Mouse (Mus musculus) brain, embryonic 14.5 days (tissue): Measurements from ENCODE around the gene Midn. TPM values are rescaled to one million over a fixed set of nuclear protein-coding genes. Genes with fewer than 3 reads are reported as not detected.

Source experiments
- DNase-seq: peaks from one replicate; pipeline ENCODE4 v3.0.0-alpha.2; 2011; ENCODE audit warnings: low read depth
- CTCF ChIP-seq: fragments of 200-500 bp; IDR thresholded peaks from 2 replicates; pipeline ENCODE4 v1.5.1; 2012; ENCODE audit warnings: inconsistent platforms, mild to moderate bottlenecking, moderate library complexity, borderline replicate concordance; ENCODE audit not compliant: insufficient read depth, insufficient read length; ENCODE audit errors: extremely low read depth
- POLR2A ChIP-seq: fragments of 200-500 bp; IDR thresholded peaks from 2 replicates; pipeline ENCODE4 v1.6.1; 2012; ENCODE audit warnings: mild to moderate bottlenecking, inconsistent platforms, borderline replicate concordance; ENCODE audit not compliant: poor library complexity, insufficient read depth, insufficient read length, severe bottlenecking; ENCODE audit errors: extremely low read depth
- polyA plus RNA-seq: library from polyadenylated mRNA; depleted of rRNA; stranded (reverse); fragments of >200 nt; gene quantifications from 2 replicates; pipeline ENCODE4 v1.2.3, GENCODE M21; 2012

Gene Midn
- polyA plus RNA-seq, 1 experiment: 213 TPM

- DNase-seq: peak; percentile 100
- TF ChIP-seq CTCF (no peak), POLR2A (peak; percentile 85)
Measured at GRCm38 (mm10) chr10:80115290-80115943, 32.7 kb upstream of the Midn start, which contains the start of gene Stk11. TSS of gene Stk11 (plus strand) at chr10:80115803.

GRCm38 (mm10) chr10:80115944-80116335 lies 32.1 kb upstream of the Midn start:
- no peak for DNase-seq
- TF ChIP-seq POLR2A (no peak), CTCF (no peak)

- DNase-seq: peak; percentile 33
- TF ChIP-seq POLR2A (no peak), CTCF (no peak)
Measured at GRCm38 (mm10) chr10:80116563-80116926, 31.5 kb upstream of the Midn start.

- no peak for TF ChIP-seq CTCF
- no peak for TF ChIP-seq POLR2A
- DNase-seq: peak; percentile 38
Measured at GRCm38 (mm10) chr10:80116927-80117691, 31.0 kb upstream of the Midn start.

- TF ChIP-seq POLR2A (no peak), CTCF (no peak)
- DNase-seq: no peak
Measured at GRCm38 (mm10) chr10:80117736-80118135, 30.3 kb upstream of the Midn start.

GRCm38 (mm10) chr10:80118552-80118951 lies 29.5 kb upstream of the Midn start:
- TF ChIP-seq POLR2A (no peak), CTCF (no peak)
- DNase-seq: peak; percentile 61

- TF ChIP-seq POLR2A (no peak), CTCF (no peak)
- no peak for DNase-seq
Measured at GRCm38 (mm10) chr10:80120146-80120545, 27.9 kb upstream of the Midn start.

GRCm38 (mm10) chr10:80121639-80122038 lies 26.4 kb upstream of the Midn start:
- no peak for DNase-seq
- no peak for TF ChIP-seq POLR2A

- DNase-seq: no peak
- no peak for TF ChIP-seq POLR2A
- no peak for TF ChIP-seq CTCF
Measured at GRCm38 (mm10) chr10:80123932-80124562, 24.0 kb upstream of the Midn start.

- no peak for DNase-seq
- TF ChIP-seq CTCF: no peak
- TF ChIP-seq POLR2A: no peak
Measured at GRCm38 (mm10) chr10:80127920-80128319, 20.2 kb upstream of the Midn start.

GRCm38 (mm10) chr10:80129846-80130245 lies 18.2 kb upstream of the Midn start:
- DNase-seq: no peak
- TF ChIP-seq CTCF (no peak), POLR2A (no peak)
